Mouse (Mus musculus) ES-E14 (cell line): ENCODE results near the gene Ngp.

Experiments used
- HCFC1 ChIP-seq: IDR thresholded peaks from 2 replicates; pipeline ENCODE4 v1.6.1; 2012; ENCODE audit warnings: low read length, inconsistent platforms, borderline replicate concordance; ENCODE audit not compliant: insufficient read depth
- ZNF384 ChIP-seq: IDR thresholded peaks from 2 replicates; pipeline ENCODE4 v1.6.1; 2012; ENCODE audit warnings: low read depth, low read length, inconsistent platforms

DNA sequence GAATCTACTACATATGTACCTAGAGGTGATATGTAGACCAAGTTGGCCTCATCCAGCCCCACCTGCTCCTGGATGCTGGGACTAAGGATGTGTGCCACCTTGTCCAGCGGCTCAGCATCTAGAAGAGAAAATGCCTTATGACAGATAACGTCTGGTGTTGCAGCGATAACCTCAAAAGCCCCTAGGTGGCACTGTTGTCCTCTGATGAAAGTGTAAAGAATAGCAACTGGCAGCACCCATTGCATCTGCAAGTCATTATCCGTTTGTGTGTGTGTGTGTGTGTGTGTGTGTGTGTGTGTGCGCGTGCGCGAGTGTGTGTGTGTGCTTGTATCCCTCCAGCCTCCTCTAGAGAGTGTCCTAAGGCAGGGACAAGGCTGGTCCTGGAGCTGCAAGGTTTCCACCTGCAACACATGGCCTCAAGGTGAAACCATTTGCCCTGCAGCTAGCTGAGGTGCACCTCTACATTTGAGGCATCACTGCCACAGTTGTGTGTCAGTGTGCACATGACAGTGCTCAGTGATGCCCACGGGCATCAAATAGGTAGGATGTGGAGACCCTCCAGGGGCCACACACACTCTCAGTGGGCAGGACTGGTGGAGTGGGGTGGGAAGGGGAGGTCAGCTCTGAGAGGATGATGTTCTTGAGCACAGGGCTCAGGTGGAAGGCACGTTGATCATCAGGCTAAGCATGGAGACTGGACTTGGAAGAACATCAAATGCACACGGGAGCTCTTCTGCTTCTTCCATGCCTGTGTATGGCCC, 29.5 kb downstream of the Ngp start:
- TF ChIP-seq ZNF384 (no peak), HCFC1 (no peak)
